Mouse (Mus musculus) embryonic facial prominence, embryonic 10.5 days (tissue): ENCODE data around the gene Prdx5. TPM values are rescaled to one million over a fixed set of nuclear protein-coding genes. Genes with fewer than 3 reads are reported as not detected.
A peak's percentile ranks its signal among the peaks of the same experiment; 100 is the strongest.

Source experiments
- DNase-seq: peaks from one replicate; pipeline ENCODE4 v3.0.0-alpha.2; 2017; ENCODE audit warnings: low spot score
- H3K27ac ChIP-seq: fragments of 300-500 bp; sonication (generic); replicated peaks from 2 replicates; pipeline ENCODE4 v1.5.1; 2016; ENCODE audit warnings: mild to moderate bottlenecking
- H3K27me3 ChIP-seq: fragments of 300-500 bp; sonication (generic); replicated peaks from 2 replicates; pipeline ENCODE4 v1.6.1; 2016; ENCODE audit warnings: low read depth, mild to moderate bottlenecking; ENCODE audit not compliant: poor library complexity, severe bottlenecking
- H3K36me3 ChIP-seq: fragments of 300-500 bp; sonication (generic); replicated peaks from 2 replicates; pipeline ENCODE4 v1.6.1; 2016; ENCODE audit warnings: mild to moderate bottlenecking, moderate library complexity
- H3K4me1 ChIP-seq: fragments of 300-500 bp; sonication (generic); 2 replicates; pipeline ENCODE4 v1.6.1; 2016
- H3K4me3 ChIP-seq: fragments of 300-500 bp; sonication (generic); 2 replicates; pipeline ENCODE4 v1.5.1; 2016; ENCODE audit warnings: mild to moderate bottlenecking, moderate library complexity
- H3K9me3 ChIP-seq: fragments of 300-500 bp; sonication (generic); 2 replicates; pipeline ENCODE4 v1.6.1; 2016; ENCODE audit warnings: mild to moderate bottlenecking
- WGBS: fragments of 180-500 bp; shearing (Covaris S2); methylation state at CpG from one replicate; pipeline ENCODE4 v1.1.7; 2016; 5-methylcytosine and 5-hydroxymethylcytosine counted together
- polyA plus RNA-seq: library from polyadenylated mRNA; unstranded; fragments of >200 nt; fragmentation: Nextera tagmentation; extraction: Ambion mirVana; gene quantifications from 2 replicates; pipeline ENCODE4 v1.2.1, GENCODE M21; 2016

Prdx5 gene
- polyA plus RNA-seq: 137 and 140 TPM in 2 replicates

GRCm38 (mm10) chr19:6909507-6910289, at the start of gene Prdx5, which contains the start of gene Trmt112:
Gene Prdx5, minus strand, starts transcription at chr19:6910106.
Gene Trmt112, plus strand, starts transcription at chr19:6909698.
- Histone ChIP-seq H3K36me3 (peaks cover 63% of the 10 kb centered on the region), H3K4me3 (peak within 1 kb of the TSS; percentile 73), H3K4me1 (peaks cover 36% of the 10 kb centered on the region), H3K27me3 (no peaks in the 10 kb centered on the region), H3K27ac (peak within 1 kb of the TSS; percentile 94), H3K9me3 (no peaks in the 10 kb centered on the region)
- DNase-seq: peak; percentile 92
- WGBS: under 1% methylated on average over 65 of the region's 65 CpGs

GRCm38 (mm10) chr19:6956461-6956860, 46.6 kb upstream of the Prdx5 start:
- H3K27me3 ChIP-seq: no peaks in the 10 kb centered on the region
- no peaks in the 10 kb centered on the region for H3K9me3 ChIP-seq
- H3K27ac ChIP-seq: no peak overlapping the region
- peaks cover 16% of the 10 kb centered on the region for H3K4me1 ChIP-seq
- WGBS: 78% methylated on average over 10 of the region's 10 CpGs
- H3K36me3 ChIP-seq: peaks cover 77% of the 10 kb centered on the region
- no peak overlapping the region for H3K4me3 ChIP-seq
- DNase-seq: no peak

- Histone ChIP-seq H3K27ac (no peak overlapping the region; the same call in 1 of the 2 replicates), H3K4me3 (0 out of 2 replicates have a peak overlapping the region, but pooled peaks have one; percentile 1), H3K4me1 (peaks cover 19% of the 10 kb centered on the region), H3K9me3 (no peaks in the 10 kb centered on the region), H3K36me3 (peaks cover 69% of the 10 kb centered on the region), H3K27me3 (no peaks in the 10 kb centered on the region)
- no peak for DNase-seq
- 87% methylated on average over 7 of the region's 7 CpGs for WGBS
These were observed 45.5 kb upstream of the Prdx5 start for GRCm38 (mm10) chr19:6955424-6955823.

- Histone ChIP-seq H3K4me1 (peaks cover 32% of the 10 kb centered on the region), H3K36me3 (peaks cover 62% of the 10 kb centered on the region), H3K27me3 (no peaks in the 10 kb centered on the region), H3K27ac (no peak overlapping the region), H3K9me3 (no peaks in the 10 kb centered on the region), H3K4me3 (no peak overlapping the region)
- WGBS: 69% methylated on average over 9 of the region's 9 CpGs
- DNase-seq: peak; percentile 57
These were observed 44.1 kb upstream of the Prdx5 start for GRCm38 (mm10) chr19:6954046-6954445.

GRCm38 (mm10) chr19:6952712-6953037, 42.8 kb upstream of the Prdx5 start:
- Histone ChIP-seq H3K27me3 (no peaks in the 10 kb centered on the region), H3K36me3 (peaks cover 50% of the 10 kb centered on the region), H3K27ac (peak overlapping the region; percentile 65; the same call in 1 of the 2 replicates), H3K4me3 (peak overlapping the region; percentile 70), H3K4me1 (peaks cover 32% of the 10 kb centered on the region), H3K9me3 (no peaks in the 10 kb centered on the region)
- no peak for DNase-seq
- WGBS: 17% methylated on average over 3 of the region's 3 CpGs

DNA sequence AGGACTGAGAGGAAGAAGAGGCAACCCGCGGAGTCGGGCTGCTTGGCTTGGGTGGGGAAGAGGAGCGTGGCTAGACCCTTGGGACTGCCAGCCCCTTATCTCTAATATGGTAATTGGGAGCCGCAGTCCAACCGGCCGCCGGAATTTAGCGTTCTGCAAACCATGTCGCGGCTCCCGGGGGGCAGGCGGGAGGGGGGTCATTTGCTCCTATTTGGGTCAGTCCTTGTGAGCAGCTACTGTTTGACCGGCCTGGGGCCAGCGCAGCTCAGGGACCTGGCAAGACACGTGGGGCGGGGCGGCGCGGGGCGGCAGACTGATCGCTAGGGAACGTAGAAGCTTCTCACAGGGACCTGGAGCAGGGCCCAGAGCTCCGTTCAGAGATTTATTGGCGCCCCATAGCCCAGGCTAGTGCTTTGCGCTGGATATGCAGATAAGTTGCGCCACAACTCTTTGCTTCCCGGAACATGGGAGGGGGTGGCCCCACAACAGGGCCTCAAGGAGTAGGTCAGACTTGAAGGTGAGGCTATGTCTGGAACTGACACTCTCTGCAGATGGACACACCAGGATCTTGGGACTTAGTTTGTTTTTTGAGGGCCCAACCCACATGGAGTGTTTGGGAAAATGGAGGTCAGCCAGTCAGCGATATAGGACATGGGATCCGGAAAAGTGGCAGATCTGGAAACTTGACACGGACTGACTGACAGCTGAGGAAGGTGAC, 42.2 kb upstream of the Prdx5 start:
- peak; percentile 69 for DNase-seq
- Histone ChIP-seq H3K27me3 (no peaks in the 10 kb centered on the region), H3K4me3 (peak overlapping the region; percentile 70), H3K9me3 (no peaks in the 10 kb centered on the region), H3K36me3 (peaks cover 45% of the 10 kb centered on the region), H3K4me1 (peaks cover 32% of the 10 kb centered on the region), H3K27ac (peak overlapping the region; percentile 93)
- 2% methylated on average over 31 of the region's 31 CpGs for WGBS

DNA sequence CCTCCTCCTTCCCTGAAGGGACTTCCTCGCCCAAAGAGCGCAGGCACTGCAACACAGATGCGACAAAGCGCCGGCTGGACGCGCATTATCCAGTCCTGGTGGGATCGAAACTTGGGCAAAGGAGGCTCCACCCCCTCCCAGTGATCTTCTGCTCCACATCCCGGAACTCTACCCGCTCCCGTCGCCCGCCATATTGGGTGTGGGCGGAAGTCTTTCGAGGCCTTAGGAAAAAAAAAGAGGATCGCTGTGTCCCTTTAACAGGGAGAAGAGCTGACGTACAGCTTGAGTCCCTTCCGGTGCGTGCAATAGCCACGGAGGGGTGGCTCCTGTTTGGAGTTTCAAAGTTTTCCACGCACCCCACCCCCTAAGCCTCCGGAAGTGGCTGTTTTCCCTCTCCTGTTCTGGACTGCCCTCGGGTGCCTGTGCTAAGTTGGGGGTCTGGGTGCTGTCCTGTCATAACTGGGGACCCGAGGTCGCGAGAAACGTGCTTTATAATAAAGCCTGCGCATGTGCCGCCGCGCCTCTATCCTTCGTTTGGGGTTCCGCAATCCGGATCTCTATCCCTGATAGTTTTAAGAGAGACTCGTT, 41.6 kb upstream of the Prdx5 start:
- peak overlapping the region; percentile 93 for H3K27ac ChIP-seq
- H3K4me1 ChIP-seq: peaks cover 32% of the 10 kb centered on the region
- H3K9me3 ChIP-seq: no peaks in the 10 kb centered on the region
- under 1% methylated on average over 35 of the region's 35 CpGs for WGBS
- peaks cover 38% of the 10 kb centered on the region for H3K36me3 ChIP-seq
- peak overlapping the region; percentile 70 for H3K4me3 ChIP-seq
- DNase-seq: peak; percentile 92
- no peaks in the 10 kb centered on the region for H3K27me3 ChIP-seq

DNA sequence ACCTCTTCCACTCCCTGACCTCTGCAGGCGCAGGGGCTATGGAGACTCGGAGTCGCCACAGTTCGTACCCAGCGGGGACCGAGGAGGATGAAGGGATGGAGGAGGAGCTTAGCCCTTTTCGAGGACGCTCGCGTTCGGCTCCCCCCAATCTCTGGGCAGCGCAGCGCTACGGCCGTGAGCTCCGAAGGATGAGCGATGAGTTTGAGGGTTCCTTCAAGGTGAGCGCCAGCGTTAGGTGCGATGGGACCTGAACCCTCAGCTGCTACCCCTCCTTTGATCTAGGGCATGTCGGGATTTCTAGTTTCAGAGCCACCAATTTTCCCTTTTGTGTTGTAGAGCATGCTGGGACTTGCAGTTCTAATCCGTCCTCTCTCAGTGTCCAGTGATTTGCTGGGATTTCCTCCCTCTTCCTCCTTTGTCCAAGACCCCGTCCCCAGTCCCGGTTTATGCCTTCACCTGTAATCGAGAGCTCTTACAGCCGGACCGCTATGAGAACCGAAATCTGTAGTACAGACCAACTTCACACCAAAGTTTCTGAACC, 40.8 kb upstream of the Prdx5 start:
- H3K36me3 ChIP-seq: peaks cover 36% of the 10 kb centered on the region
- H3K4me1 ChIP-seq: peaks cover 32% of the 10 kb centered on the region
- peak overlapping the region; percentile 70 for H3K4me3 ChIP-seq
- DNase-seq: peak; percentile 75
- peak overlapping the region; percentile 93 for H3K27ac ChIP-seq
- H3K27me3 ChIP-seq: no peaks in the 10 kb centered on the region
- H3K9me3 ChIP-seq: no peaks in the 10 kb centered on the region
- WGBS: under 1% methylated on average over 28 of the region's 28 CpGs

DNA sequence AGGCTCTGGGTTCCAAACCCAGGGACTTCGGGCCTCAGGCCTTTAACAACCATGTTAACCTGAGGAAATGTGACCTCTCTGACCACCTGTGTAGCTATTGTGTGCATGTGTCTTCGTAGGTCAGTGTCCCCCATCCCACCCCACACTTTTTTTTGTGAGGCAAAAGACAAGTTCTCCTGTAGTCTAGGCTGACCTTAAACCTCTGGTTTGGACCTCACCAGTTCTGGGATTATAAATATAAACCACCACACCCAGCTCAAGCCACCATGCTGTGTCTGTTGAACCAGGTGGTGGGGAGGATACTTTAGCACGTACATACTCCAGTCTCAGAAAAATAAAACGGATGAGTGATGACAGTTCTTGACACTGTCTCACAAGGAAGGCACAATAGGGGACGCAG, 40.0 kb upstream of the Prdx5 start:
- 65% methylated on average over 5 of the region's 5 CpGs for WGBS
- peaks cover 32% of the 10 kb centered on the region for H3K4me1 ChIP-seq
- peak overlapping the region; percentile 70 for H3K4me3 ChIP-seq
- peaks cover 36% of the 10 kb centered on the region for H3K36me3 ChIP-seq
- peak overlapping the region; percentile 93 for H3K27ac ChIP-seq
- H3K9me3 ChIP-seq: no peaks in the 10 kb centered on the region
- no peak for DNase-seq
- H3K27me3 ChIP-seq: no peaks in the 10 kb centered on the region

DNA sequence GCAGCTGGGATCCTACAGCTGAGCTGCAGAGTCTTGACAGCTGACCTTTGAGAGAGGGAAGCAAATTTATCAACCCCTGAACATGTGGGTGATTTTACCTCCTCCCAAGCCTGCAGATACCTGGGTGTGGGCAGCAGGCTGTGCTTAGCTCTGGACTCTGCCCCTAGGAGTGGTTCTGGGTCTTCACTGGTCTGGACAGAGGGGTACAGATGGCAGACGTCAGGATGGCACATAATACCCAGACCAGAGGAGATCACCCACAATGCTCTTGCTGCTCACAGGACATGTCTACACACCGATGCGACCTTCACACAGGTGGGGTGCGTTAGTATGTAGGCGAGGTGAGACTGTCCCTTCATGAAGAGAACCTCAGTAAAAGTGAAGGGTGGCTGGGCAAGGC, 39.6 kb upstream of the Prdx5 start:
- H3K36me3 ChIP-seq: peaks cover 35% of the 10 kb centered on the region
- H3K27ac ChIP-seq: peak overlapping the region; percentile 93
- no peaks in the 10 kb centered on the region for H3K9me3 ChIP-seq
- no peaks in the 10 kb centered on the region for H3K27me3 ChIP-seq
- 92% methylated on average over 5 of the region's 5 CpGs for WGBS
- no peak for DNase-seq
- peaks cover 32% of the 10 kb centered on the region for H3K4me1 ChIP-seq
- peak overlapping the region; percentile 70 for H3K4me3 ChIP-seq

DNA sequence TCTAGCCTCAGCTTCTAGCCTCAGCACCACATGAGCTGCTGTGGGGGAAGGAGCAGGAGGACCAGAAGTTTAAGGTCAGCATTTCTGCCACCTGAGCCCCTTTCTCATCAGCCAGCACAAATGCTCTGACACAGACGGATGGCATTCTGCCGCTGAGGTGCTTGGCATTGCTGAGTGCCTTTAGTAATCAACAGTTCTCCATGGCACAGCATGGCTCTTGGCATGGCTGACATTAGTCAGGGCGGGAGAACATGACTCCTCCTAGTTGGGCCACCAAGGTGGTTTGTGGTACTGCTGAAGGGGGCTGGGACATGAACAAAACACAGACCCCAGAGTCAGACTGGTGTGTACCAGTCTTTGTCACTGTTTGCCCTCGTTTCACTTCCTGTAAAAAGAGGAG, 38.3 kb upstream of the Prdx5 start:
- Histone ChIP-seq H3K27me3 (no peaks in the 10 kb centered on the region), H3K9me3 (no peaks in the 10 kb centered on the region), H3K4me1 (peaks cover 32% of the 10 kb centered on the region), H3K27ac (no peak overlapping the region), H3K36me3 (peaks cover 24% of the 10 kb centered on the region), H3K4me3 (no peak overlapping the region)
- WGBS: 83% methylated on average over 4 of the region's 4 CpGs
- DNase-seq: no peak

DNA sequence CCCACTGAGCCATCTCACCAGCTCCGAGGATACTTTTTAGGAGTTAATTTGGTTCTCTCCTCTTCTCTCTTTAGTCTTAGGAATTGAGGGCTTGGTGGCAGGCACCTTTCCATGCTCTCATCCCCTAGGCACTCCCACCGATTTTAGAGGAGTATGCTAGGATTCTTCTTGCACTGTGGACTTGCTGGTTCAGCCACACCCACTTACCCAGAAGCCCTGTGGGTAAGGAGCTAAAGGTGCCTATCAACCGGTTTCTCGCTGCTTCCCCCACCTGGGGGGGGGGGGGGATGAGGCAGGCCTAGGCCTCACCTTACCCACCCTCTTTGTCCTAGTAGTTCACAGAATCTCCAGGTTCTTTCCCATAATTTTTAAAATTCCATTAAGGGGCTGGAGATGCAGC, 37.8 kb upstream of the Prdx5 start:
- 50% methylated on average over 4 of the region's 4 CpGs for WGBS
- Histone ChIP-seq H3K4me1 (peaks cover 32% of the 10 kb centered on the region), H3K27me3 (no peaks in the 10 kb centered on the region), H3K36me3 (peaks cover 24% of the 10 kb centered on the region), H3K9me3 (no peaks in the 10 kb centered on the region), H3K4me3 (no peak overlapping the region), H3K27ac (no peak overlapping the region)
- DNase-seq: no peak
